Mouse (Mus musculus) fat pad, adult 2 months (tissue): ENCODE measurements at regions not wholly inside any gene's neighbourhood (a gene's known extent, or its start where the extent isn't known, plus 50 kb on each side); places are given as distances from the start of the nearest gene placed in this dataset.

Experiments used
- DNase-seq: peaks from one replicate; pipeline ENCODE4 v3.0.0-alpha.2; 2011; ENCODE audit warnings: low read depth, low spot score; ENCODE audit errors: extremely low read depth

DNA sequence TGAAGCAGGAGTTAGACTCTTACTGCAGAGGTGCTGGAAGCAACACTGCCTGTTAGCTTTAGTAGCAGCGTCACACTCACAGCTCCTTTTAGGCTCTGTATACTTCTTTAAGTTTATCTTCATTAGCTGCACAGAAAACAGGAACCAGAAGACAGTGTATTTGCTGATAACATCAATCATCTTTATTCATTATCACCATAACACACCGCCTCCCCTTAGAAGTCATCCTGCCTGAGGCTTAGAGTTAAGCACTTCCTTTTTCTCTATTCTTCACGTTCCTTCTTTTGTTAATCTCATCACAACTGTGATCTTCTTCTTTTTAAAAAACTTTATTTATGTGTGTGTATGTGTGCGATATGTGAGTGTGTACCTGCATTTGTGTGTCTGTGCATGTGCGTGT lies 276.9 kb downstream of the Mex3b start:
- no peak for DNase-seq

DNA sequence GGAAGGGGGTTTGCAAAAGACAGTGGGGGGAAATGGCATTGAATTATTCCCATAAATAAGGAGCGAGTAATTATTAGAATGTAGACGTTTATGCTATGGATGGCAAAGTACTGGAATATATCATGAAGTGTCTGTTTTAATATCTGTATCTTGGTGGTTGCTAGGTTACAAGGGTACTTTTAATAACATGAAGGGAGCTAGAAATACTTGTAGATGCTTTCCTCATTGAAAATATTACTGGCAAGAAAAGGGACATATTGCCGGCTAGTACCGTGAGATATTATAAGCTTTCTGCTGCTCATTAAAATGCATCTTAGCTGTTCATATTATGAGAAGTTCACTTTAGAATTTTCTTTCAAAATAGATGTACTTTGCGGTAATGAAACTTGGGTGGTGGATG lies 278.4 kb downstream of the Mex3b start:
- no peak for DNase-seq

DNA sequence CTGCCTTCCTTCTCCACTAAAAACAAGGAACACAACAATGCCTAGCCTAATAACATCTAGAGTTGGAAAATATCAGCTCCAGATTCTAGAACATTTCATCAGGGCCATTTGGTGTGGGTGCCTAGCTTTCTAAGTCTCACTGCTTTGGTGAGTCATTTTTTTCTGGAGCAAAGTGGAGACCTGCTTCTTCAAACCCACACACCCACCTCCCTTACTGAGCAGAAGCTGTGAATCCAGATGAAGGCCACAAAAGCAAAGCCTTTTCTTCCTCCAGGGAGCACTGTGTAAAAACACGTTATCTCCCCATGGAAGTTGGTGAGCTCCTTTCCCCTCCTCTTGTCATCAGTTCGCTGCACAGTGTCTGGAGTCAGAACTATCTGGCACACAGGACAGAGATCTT lies 294.1 kb downstream of the Mex3b start:
- no peak for DNase-seq

DNA sequence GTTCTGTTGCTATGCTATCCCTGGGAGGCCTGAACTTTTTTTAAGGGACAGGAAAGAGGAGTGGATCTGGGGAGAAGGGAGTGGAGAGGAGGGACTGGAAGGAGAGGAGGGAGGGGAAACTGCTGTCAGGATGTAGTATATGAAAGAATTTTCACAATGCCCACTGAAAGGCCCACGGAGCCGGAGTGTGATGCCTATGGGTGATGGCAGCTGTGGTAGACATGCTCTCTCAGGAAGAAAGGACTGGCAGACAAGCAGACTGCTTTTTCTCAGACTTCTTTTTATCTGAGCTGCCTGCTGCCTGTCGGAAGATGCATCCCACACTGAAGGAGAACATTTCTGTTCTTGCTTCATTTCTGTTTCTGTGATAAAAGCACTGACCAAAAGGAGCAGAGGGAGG lies 295.7 kb downstream of the Mex3b start:
- DNase-seq = no peak

DNA sequence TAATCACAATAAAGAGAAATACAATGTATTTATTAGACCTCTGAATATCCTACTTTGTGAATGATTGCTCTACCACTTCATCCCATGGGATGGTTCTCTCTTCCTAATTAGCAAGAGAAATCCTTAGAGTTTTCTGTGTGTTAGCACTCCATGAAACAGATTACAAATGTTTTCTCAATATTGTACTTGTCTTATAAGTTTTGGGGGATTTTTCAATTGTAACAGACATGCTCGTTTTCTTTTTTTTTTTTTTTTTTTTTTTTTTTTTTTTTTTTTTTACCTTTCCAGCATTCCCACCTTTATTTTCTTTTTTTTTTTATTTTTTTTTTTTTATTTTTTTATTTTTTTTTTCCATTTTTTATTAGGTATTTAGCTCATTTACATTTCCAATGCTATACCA lies 312.3 kb downstream of the Mex3b start:
- no peak for DNase-seq

DNA sequence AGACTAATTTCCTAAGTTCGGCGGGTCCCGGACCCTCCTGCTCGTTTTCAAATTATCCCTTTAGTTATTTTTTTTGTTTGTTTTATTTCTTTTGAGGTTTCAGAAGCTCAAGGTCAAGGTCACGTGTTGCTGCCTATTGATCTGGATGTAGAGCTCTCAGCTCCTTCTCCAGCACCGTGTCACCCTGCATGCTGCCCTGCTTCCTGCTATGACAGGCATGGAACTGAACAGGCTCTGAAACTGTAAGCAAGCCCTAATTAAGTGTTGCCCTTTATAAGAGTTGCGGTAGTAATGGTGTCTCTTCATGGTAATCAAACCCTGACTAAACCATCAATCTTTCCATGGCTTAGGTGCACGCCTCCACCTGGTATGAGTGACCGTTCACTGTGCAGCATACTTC lies 319.2 kb downstream of the Mex3b start:
- no peak for DNase-seq

DNA sequence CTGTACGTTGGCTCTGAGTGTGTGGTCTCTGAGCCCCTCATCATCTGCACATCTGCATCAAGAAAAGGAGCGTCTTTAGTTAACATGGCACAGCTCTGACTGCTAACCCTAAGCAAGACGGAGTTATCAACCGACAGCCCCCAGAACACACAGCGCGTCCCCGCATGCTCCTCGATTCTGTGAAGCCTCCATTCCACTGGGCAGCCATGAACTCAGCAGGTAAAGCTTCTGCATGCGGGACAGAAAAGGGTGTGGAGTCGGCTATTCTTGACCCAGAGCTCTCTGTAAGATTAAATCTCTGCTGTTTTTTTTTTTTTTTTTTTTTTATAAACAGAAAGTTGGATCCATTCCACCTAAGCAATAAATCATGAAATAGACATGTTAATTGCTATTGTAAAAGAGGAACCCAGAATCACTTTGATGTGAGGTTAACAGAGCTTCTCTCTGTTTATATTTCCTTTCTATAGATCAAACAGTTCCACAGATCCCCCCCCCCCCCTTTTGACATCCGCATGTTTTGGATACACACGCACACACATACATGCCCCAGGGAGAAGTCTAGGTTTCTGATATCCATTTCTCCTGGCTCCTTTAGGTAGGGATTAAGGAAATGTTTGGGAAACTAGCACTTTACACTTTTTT lies 328.9 kb downstream of the Mex3b start:
- no peak for DNase-seq

DNA sequence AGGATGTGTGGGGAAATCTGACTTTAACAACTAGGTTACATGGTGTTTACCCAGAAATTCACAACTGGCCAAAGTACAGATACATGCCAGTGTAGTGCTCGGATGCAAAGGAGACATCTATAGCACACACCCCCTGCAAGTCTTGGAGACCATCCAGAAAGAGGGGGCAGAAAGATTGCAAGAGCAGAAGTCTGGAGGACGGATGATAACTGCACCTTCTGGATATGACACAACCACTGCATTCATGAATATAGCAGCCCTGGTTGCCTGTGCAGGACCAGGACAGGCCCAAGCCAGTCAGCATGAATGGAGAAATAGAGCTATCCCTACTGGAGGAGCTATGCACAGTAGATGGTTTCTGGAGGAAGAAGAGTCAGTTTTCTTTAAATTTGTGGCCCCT lies 330.4 kb downstream of the Mex3b start:
- DNase-seq = no peak

DNA sequence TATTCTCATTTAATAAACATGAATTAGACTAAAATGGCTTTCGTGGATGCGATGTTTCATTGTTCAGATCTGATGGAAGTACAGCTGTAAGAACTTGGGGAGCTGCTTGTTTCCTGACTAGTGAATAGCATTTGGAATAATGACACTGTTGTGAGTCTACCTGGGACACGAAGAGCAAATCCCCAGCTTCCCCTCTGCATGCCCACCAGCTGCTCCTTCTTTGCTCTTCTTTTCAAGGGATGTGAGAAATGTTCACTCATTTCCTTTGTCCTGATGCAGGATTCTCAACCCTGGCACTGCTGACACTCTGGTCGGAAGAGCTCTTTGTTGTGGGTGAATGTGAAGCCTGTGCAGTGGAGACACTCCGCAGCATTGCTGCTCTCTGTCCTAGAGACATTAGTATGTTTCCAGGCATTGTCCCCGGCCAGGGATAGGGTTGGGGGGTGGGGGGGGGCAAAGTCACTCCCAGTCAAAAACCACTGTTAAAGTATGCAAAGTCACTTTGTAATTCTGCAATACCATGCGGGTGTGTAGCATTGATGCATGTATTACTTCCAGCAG lies 334.1 kb downstream of the Mex3b start:
- DNase-seq = no peak

DNA sequence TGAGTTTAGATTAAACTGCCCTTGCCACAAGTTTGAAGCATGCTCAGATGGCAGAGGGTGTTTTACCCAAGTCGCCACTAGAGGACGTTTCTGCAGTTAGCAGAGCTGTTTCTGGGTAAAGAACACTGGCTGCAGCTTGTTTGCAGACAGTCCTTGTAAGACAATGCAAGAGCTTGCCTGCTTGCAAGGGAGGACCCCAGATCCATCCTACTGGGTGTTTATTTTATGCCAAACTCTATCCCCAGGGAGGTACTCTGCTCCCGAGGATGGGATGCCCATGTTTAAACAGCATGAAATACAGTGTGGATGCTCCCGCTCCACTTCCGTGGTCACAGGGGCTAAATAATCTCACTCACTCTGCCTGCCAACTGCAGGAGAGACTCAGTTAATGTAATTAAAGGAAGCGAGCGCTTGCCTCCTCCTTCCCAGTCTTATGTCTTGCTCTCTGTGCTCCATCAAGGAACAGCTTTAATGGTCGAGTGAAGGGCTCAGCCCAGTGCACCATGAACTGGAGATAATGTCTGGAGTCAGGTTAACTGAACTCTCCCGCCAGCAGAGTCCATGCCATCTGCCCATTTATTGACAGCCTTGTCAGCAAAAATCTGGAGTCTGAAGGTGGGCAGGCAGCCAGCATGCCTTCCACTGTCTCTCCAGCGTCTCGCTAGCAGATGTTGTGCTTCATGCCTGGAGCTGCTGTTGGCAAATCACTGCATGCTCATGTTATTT lies 334.8 kb downstream of the Mex3b start:
- DNase-seq = no peak

DNA sequence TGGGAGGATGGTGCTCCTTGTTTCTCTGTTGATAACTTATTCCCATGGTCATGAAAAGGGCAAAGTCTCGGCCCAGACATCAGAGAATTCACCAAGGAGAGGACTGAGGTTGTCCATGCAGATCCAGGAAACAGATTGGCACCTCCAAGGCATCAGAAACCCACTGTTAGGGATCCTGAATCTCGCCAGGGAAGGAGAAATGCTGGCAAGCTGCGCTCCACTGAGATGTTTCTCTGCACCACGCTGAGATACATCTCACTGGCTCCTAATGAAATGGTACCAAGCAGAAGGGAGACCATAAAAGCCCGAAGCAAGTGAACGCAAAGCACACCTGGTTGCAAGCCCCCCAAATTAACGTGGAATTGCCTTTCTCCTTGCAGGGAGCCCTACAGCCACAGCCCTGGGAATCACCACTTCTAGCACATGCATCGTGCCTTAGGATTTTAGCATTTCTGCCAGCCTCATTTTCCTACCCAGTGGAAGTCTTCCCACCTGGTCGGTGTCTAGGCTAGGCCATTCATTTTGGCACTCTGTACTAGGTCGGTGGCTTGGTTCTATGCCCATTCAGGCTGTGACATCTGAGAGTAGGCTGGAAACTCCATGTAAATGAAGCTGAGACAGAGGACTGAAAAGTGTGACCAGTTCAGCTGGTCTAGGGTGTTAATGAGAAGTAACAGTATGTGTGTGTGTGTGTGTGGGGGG lies 336.3 kb downstream of the Mex3b start:
- DNase-seq = no peak

DNA sequence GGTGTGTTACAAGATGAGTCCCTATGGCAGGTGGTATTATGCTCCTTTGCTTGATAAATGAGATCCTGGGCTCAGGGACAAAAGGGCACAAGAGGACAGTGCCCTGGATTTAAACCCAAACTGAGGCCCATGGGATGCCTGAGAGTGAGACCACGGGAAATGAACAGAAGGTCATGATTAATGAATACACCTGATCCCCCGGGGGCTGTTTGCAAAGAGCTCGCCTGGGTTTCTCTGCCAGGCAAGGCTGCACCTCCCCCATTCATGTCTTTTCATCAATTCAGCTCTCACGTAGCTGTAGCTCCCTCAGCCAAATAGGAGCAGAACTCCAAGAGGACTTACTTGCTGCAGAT lies 336.9 kb downstream of the Mex3b start:
- DNase-seq = no peak

DNA sequence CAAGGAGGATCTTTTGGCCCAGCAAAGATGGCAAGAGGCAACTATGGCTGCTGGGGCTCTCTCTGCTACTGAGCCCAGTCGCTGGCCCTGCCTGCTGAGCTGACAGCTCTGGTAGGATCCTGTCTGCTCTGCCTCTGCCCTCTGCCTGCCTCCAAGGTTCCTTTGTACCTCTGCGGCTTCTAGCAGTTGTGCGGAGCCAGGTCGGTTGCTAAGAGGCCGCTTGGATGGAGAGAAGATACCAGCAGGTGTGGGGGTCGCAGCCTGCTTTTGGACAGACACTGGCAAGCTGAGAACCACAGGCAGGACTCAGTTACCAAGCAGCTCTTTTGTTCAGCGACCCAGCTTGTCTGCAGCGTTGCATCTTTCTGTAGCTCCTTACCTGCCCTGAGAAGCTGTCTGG lies 337.6 kb downstream of the Mex3b start:
- DNase-seq = no peak

DNA sequence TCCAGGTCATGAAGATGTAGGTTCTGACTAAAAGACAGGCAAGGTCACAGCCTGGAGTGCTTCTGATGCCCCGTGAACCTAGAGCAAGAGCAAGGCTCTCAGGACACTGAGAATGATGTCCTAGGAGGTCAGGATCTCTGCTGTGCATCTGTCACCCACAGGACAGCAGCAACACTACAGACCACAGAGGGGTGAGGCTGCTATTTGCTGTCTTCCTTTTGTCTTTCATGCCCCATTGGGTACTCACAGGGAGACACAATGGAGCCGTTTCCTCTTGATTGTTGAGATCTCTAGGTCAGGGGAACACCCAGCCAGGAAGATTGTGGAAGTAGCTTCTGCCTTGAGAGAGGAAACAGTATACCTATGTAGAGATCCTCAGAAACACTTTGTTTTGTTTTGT lies 339.9 kb downstream of the Mex3b start:
- DNase-seq = no peak

DNA sequence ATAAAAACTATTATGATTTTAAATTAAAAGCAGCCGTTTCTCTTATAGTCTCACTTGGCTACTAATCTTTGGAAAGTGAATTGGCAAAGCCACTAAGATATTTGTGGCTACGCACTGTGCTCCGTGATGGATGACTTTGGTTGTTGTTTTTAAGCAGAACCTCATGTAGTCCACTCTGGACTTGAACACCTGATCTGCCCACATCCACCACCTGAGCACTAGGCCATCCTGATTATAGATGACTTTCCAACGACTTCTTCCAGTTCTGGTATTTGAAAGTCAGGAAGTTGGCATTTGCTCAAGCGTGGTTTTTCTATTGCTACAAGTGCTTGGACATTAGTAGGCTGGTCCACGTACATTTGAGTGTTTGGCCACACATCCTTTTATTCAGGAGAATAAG lies 344.5 kb downstream of the Mex3b start:
- DNase-seq = no peak

DNA sequence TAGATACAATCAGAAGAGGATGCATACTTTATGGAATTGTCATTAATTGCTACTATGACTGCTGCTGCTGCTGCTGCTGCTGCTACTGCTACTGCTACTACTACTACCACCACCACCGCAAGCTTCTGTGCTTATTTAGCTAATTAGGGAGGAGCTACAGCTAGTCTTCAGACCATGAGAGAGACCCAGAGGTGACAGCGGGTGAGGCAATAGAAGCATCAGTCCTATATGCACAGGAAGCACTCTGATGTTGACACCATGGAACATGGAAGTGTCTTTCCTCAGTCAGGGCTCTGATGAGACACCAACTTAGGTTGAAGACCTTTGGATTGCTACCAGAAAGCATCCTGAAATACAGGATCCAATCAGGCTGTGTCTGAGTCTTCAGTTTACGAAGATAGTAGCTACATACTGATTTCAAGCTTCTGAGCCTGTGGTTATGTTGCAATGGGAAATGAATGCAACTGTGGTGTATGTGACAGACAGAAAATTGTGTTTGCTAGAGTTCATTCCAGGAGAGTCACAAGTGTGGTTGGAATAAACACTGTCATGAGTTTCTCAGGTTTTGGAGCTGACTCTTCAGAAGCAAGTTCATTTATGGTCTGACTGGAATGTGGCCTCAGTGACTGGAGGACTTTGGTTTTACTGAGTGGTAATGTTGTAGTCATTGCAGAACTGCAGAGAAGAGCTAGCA lies 355.0 kb downstream of the Mex3b start:
- no peak for DNase-seq

DNA sequence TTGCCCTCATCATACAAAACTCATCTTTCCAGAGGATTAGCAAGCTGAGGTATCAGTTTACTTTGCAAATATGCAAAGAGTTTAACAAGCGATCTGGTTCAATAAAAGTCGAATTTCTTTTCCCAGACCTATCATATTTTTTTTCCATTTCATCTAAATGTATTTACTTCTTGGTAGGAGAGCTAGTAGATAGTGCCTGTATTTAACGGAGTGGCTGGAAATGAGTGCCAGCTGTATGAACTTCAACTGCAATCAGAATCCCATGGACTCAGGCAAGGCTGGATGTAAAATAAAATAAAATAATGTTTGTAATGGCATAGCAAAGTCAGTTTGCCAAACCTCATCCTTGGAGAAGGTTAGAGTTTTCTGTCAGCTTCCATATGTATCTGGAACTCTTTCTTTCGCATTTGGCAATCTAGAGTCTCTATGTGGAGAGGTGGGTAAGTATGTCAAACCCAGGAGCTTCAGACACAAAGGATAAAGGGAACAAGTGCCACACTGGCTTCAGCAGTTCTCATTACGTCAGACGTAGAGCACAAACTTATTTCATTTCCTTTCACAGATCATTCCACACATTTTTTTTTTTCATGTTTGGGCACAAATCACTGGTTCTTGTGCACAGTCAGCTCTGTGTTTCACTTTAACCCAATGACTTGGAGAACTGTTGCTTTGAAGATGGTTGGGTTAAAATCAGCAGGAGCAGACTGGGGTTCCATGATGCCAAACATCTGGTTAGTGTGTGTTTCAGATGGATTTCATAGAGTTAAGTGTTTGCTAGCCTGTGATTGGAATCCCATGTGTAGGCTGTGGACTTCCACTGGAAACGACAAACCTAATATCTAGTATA lies 357.2 kb upstream of the Tmc3 start:
- no peak for DNase-seq

DNA sequence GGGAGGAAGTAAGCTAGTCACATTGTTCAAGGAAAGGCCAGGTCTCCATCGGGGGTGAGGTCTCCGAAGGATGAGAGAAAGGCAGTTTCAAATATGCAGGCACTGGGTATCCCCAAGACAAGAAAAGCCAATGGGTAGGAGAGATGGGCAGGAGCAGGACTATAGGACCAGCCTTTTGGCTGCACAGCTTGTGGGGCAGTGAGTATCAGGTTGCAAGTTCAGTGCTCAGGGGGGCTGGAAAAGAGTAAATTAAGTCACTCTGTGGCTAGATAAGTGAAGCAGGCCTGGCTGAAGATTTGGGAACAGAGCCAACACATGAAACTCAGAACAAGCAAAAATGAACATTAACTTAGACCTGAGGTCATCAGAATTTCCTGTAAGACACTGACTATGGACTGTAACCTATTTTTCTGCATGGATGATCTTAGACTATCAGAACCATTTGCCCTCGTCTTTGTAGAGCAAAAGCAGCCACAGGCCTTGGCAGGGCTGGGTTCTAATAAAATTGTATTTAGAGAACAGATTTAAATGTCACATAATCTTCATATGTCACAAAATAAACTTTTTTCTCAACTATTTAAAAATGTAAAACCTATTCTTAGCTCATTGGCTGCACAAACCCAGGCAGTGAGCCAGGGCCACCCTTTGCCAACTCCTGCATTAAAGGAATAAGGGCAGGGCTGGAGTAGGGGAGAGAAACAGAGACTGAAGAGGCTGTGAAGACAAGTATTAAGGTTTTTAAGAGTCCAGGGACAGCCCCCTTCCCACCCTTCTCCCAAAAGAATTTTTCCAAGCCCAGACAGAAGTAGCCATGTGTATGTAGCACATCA lies 354.0 kb upstream of the Tmc3 start:
- DNase-seq = no peak

DNA sequence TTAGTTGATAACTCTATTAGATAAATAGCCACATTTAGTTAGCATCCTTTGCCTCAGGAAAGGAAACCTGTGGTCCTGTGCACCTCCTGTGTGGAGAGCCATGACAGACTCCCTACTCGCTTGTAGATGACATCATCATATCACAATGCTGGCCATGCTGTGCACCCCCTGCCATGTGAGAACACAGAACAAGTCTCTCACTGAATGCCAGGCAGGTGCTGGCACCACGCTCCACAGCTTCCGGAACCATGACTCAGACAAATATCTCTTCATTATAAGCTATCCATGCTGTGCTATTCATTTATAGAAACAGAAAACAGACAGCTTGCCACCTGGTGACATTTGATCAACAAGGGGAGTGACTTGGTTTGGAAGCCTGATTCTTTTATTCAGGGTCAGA lies 349.1 kb upstream of the Tmc3 start:
- DNase-seq = no peak

DNA sequence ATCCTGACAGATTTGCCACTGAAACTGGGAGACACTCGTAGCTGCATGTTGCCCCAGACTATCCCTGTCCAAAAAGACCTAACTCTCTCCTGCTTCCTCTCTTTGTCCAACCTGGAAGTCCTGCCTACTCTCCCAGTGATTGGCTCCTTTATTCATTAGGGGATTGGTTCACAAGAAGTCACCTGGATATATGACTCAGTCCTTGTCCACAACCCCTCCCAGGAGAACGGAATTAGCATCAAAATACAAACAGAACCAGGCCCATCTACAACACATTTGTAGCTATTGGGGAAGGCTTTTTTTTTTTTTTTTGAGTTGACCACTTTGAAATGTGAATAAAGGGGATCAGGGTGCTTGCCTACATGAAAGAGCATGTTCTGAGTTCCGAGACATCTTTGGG lies 347.4 kb upstream of the Tmc3 start:
- DNase-seq = no peak
